Mouse (Mus musculus): Measurements from ENCODE around the gene Ccdc136.
"Not testable (repeated sequence)": the region's sequence is repeated elsewhere in the genome, so short reads cannot be mapped to it uniquely, and the experiment has no call there.

Ccdc136 gene

DNA sequence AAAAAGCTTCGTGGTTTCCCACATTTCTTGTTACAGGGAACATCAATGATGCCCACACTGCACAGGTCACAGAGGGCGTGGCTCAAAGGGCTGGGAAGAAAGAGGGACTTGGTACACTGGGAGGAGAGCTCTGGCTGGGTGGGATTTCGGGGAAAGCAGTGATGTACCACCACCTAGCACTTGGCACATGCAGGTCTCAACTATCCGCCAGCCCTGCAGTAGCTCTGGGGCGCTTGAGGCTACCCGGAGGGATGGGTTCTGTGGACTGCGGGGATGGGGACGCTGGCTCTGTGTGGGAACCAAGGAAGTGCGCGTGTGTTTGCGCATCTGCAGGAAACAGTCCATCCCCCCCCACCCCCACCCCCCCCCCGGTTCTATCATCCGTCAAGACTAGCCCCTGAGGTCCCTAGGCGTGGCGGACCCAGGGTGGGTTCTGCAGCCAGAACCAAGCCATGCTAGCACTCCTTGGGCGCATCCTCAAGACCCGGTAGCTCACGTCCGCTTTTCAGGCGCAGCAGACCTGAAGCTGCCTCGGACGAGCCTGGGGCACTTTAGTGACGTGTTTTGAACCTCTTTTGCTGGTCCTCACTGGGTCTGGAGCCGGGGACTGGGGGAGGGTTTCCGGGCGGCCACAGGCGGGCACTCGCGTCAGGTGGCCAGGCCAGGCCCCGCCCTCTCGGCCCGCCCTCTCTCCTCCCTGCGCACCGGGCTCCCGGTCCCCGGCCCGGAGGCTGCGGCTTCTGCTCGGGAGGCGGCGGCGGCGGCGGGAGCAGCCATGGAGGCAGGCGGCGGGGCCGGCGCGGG, at the start of gene Ccdc136:
Ccdc136 (plus strand) TSS at position 400 of the 804 bp plus-strand sequence.
- DNase-seq (ENCODE audit: low read depth, low spot score): peak; percentile 67

DNA sequence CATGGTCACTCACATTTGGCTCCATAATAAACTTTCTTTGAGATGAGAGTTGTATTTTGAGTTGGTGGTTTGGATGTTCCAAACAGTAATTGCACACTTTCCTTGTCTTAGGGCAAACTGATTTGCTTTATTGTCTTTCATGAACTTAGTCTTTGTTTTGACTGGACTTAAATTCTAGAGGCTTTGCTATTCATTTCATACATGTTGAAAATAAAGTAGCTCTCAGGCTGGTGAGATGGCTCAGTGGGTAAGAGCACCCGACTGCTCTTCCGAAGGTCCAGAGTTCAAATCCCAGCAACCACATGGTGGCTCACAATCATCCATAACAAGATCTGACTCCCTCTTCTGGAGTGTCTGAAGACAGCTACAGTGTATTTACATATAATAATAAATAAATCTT, 49.6 kb upstream of the Ccdc136 start:
- DNase-seq (ENCODE audit: low read depth, low spot score): not testable (repeated sequence)

- no peak for DNase-seq (ENCODE audit: low read depth, low spot score)
These were observed 48.9 kb upstream of the Ccdc136 start for GRCm38 (mm10) chr6:29347189-29347588.

DNA sequence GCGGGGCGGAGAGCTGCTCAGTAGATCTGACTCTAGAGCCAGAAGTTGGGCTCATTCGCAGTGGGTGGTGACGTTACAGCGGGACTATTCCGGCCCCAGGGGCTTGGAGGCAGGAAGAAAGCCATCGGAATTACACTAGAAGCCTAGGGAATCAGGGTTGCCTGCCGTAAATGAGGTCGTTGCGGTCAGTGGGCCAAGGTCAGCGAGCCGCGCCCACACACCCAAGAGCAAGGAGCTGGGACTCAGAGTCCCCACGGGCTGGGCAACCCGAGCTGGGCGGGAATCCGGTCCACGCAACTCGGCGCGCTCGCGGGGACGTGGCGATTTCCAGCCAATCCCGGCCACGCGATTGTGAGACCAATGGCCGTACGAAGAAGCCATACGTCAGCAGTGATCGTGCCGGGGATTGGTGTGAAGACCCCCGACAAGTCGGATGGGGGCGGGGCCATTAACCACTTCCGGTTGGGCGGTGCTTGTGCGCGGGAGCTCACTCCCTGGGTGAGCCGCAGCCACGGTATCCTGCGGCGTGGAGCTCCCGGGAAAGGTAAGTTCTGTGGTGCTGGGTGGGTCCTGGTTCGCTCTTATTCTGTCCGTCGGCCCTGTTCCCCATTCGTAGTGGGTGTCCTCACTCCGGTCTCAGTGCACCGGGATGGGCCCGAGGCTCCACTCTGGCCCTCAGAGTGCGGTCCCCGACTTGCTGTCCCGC, 48.3 kb upstream of the Ccdc136 start, which contains the start of gene Calu:
Calu (plus strand) TSS at position 405 of the 706 bp plus-strand sequence.
- DNase-seq (ENCODE audit: low read depth, low spot score): peak; percentile 99

GRCm38 (mm10) chr6:29348371-29348724, 47.8 kb upstream of the Ccdc136 start:
- no peak for DNase-seq (ENCODE audit: low read depth, low spot score)

GRCm38 (mm10) chr6:29351613-29352012, 44.5 kb upstream of the Ccdc136 start:
- DNase-seq (ENCODE audit: low read depth, low spot score): peak; percentile 29

- DNase-seq (ENCODE audit: low read depth, low spot score): no peak
These were observed 43.3 kb upstream of the Ccdc136 start for GRCm38 (mm10) chr6:29352816-29353215.

GRCm38 (mm10) chr6:29359386-29359785, 36.7 kb upstream of the Ccdc136 start:
- DNase-seq (ENCODE audit: low read depth, low spot score): no peak

DNA sequence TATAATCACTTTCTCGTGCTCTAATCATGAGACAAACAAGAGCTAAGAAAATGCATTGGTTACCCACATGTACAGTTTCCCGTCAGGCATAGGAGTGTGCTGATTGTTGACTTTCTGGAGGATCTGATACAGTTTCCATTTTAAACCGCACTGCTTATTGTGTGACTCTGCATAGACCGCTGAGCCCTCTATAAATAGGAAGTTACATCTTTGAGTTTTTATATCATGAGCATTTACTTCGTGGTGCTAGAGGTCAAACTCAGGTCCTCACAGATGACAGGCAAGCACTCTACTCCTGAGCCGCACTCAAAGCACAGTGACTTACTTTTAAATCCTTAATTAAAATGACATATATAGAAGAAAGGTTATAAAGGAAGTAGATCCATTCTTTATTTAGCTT, 35.9 kb upstream of the Ccdc136 start:
- DNase-seq (ENCODE audit: low read depth, low spot score): no peak

GRCm38 (mm10) chr6:29362246-29363128, 33.6 kb upstream of the Ccdc136 start:
- no peak for DNase-seq (ENCODE audit: low read depth, low spot score)

GRCm38 (mm10) chr6:29363129-29363515, 33.0 kb upstream of the Ccdc136 start:
- DNase-seq (ENCODE audit: low read depth, low spot score): no peak

DNA sequence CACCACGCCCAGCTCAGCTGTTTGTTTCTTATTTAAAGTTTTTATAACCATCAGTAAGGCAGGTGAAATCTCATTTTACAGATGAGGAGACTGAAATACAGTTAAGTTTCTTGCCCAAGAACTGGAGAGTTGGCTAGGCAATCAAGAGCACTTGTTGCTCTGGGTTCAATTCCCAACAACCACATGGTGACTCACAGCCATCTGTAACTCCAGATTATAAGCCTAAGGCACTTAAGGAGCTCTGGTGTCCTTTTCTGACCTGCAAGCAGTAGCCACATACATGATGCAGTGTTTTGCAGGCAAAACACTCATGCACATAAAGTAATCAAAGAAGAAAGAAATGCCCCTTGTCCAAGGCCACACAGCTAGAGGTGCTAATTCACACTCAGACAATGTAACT, 30.8 kb upstream of the Ccdc136 start:
- no peak for DNase-seq (ENCODE audit: low read depth, low spot score)

- no peak for DNase-seq (ENCODE audit: low read depth, low spot score)
These were observed 18.7 kb upstream of the Ccdc136 start for GRCm38 (mm10) chr6:29377386-29377785.

DNA sequence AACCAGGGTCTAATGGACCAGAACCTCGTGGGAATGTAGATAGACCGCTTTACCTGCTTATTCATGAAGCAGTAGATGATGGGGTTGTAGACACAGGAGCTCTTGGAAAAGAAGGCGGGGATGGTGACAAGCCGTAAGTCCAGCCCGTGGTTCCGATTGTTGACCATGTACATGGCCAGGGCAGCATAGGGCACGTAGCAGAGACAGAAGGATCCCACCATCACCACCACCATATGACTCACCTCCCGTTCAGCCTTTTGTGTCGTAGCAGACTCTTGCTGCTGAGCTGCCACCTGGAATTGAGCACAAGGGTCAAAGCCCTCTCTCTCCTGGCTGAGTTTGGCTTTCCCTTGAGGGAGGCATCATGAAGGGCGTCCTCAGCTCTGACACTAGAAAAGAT, 17.4 kb upstream of the Ccdc136 start:
- DNase-seq (ENCODE audit: low read depth, low spot score): no peak

DNA sequence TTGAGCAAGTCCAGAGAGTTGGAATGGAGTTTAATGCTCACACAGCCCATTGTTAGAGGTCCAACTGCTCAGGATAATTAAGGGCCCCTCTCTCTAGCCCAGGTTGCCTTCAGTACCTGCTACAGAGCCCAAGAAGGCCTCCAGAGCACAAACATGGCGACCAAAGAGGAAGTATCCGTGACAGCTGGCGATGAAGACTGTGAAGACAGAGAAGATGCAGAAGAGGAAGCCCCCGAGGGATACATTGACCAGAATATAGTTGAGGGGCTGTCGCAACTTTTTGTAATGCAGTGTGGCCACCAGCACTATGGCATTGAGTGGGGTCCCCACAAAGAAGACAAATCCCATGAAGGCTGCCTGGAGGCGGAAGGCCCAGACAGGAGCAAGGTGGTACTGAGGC, 16.2 kb upstream of the Ccdc136 start:
- no peak for DNase-seq (ENCODE audit: low read depth, low spot score)

DNA sequence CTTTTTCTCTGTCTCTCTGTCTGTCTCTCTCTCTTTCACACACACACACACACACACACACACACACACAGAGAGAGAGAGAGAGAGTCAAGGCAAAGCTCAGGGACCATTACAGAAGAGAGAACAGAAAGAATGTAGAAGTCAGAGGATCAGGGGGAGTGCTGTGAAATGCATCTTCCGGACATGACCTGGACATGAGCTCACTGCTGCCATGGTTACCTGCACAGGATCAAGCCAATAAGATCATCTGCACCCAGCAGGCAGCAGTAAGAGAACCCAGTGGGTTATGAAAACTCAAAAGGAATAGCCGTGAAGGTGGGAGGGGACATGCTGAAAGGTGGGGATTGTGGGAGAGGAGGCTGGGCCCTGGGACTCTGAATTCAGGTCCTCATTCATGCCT, 13.7 kb upstream of the Ccdc136 start:
- DNase-seq (ENCODE audit: low read depth, low spot score): no peak

DNA sequence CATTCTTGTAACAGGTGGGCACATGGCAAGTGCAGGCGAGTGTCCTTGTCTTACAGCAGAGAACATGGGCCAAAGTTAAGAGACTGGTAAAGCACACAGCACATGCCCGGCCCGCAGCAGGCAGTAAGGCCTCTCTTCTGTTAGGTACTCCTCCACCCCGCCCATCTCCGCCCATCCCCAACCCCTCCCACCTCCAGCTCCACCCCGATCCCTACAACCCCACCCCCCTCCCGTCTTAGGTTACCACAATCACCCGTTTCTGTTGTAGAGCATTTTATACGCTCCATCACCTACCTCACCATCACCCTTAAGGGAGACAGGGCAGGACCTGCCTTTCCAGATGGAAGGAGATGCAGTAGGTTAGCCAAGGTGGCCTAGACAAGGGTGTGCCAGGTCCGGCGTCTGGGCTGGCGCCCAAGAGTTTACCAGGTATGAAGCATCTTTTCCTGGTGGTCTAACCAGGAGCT, 8.0 kb upstream of the Ccdc136 start, which contains the start of gene Opn1sw:
Opn1sw (minus strand) TSS at position 417 of the 467 bp plus-strand sequence.
- DNase-seq (ENCODE audit: low read depth, low spot score): peak; percentile 59

DNA sequence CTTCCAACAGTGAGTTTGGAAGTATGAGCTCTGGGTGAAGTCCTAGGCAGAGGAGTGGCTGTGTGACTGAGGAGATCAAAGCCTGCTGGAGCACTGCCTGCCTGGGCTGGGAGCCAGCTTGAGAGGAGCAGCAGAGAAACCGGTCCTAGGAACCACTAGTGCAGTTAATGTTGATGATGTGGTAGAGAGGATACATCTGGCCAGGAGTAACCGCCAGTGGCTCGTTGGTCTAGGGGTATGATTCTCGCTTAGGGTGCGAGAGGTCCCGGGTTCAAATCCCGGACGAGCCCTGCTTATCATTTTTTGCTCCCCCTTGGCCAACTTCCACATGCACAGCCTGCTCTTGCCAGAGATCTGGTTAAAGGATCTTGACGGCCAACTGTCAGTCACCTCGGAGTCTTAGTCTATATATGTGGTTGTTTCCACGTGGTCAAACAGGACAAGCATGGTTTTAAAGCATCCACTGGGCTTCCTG, 7.5 kb upstream of the Ccdc136 start:
- peak; percentile 56 for DNase-seq (ENCODE audit: low read depth, low spot score)

DNA sequence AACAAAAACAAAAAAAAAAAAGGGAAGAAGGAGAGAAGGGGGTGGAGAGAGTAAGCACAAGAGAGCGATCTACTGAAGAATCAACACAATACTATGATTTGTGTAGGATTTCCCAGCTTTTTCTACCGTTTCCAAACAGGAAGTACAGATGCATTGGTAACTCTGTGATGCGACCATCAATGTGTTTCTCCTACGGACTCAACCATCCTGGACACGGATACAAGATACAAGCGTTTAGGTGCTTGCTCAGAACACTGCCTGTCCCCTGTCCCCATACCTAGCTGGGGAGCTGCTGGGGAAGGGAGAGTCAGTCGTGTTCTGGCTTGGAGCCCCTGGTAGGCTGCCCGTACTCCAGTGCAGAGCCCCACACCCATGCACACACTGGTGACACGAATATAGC, 6.7 kb upstream of the Ccdc136 start:
- DNase-seq (ENCODE audit: low read depth, low spot score): no peak

DNA sequence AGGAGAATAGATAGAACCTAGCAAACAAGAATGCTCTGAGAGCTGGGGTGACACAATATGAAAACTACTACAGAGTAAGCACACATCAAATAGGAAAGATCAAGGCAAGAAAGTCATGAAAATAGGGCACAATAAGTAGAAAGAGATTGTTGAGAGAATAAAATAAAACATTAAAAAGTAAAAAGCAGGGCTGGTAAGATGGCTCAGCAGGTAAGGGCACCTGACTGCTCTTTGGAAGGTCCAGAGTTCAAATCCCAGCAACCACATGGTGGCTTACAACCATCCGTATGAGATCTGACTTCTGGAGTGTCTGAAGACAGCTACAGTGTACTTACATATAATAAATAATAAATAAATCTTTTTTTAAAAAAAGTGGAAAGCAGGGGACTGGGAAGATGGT, 5.6 kb upstream of the Ccdc136 start:
- not testable (repeated sequence) for DNase-seq (ENCODE audit: low read depth, low spot score)

GRCm38 (mm10) chr6:29391241-29391640, 4.9 kb upstream of the Ccdc136 start:
- DNase-seq (ENCODE audit: low read depth, low spot score): not testable (repeated sequence)

DNA sequence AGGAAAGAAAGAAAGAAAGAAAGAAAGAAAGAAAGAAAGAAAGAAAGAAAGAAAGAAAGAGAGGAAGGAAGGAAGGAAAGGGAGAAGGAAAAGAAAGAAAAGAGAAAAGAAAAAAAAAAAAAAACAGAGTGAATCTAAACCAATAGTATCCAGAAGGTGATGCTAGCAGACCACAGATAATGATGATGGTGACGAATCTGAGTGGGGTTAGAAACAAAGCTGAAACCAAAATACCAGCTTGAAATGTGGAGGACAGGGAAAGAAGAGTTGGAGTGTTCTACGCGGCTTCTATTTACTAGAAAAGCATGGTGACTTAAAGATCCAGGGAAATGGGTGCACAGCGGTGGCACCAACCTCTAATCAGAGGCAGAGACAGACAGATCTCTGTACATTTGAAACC, 4.3 kb upstream of the Ccdc136 start:
- DNase-seq (ENCODE audit: low read depth, low spot score): no peak
